Mouse (Mus musculus): ENCODE measurements at regions not wholly inside any gene's neighbourhood (a gene's known extent, or its start where the extent isn't known, plus 50 kb on each side); places are given as distances from the start of the nearest gene placed in this dataset.
A peak's percentile ranks its signal among the peaks of the same experiment; 100 is the strongest.

DNA sequence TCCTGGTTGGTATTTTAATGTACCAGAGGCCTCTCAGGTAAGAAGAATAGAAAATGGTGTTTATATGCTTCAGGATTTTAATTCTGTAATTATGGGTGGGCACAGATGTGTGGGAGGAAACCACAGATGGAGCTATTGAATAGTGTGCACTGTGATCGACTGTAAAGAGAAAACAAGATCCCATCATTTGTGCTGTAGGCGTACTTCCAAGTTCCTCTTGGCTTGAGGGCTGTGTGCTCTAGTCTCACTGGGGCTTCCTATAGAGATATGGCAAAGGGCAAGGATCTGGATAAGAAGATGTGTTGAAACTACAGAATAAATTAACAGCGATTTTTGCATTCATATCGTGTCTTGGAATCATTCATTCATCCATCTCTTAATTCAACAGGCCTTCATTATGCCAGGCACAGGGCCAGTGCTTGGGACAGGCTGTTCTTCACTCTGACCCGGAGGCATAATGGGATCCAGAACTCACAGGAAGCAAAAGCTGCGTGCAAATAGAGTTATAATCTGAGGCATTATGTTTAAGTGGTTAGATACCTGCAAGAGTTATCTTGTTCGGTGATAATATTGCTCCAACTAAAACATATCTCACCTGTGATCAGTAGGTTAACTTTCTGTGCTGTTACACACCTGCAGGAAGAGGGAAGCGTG lies 336.7 kb downstream of the Hs3st3b1 start:
- no peak for DNase-seq (ENCODE audit: low spot score)

DNA sequence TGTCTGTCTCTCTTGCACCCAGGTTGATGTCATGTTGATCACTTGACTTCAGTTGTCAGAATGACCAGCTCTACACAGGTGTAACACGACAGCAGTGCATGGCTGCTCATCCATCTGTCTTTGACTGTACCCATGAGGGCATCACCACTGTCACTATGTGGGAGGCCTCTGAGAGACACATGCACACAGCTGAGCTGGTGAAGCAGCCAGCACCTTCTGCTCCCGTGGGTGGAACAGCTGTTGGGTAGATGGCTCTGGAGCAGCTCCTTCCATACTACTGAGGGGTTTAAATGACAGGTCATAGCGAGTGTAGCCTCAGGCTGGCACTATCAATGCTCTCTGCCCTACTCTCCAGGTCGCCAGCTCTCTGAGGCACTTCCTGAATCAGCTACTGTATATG lies 301.9 kb downstream of the Hs3st3b1 start:
- DNase-seq (ENCODE audit: low spot score): no peak

DNA sequence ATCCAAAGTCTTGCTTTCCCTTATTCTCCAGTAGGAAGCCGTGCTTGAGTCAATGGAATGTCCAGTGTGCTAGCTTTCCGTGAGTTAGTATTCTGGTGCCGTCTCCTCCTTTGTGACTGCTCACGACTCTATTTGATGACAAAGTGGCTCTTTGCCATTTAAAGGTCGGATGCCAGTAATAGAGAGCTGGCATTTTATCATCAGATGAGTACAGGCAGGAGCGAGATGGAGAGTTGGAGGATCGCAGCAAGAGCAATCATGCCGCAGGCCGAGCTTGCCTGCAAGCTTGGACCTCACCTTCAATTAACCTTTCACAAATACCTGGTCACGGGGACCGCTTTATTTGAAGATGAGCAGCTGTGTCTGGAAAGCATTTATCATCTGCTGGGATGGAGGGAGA lies 291.8 kb downstream of the Hs3st3b1 start:
- no peak for DNase-seq (ENCODE audit: low spot score)

DNA sequence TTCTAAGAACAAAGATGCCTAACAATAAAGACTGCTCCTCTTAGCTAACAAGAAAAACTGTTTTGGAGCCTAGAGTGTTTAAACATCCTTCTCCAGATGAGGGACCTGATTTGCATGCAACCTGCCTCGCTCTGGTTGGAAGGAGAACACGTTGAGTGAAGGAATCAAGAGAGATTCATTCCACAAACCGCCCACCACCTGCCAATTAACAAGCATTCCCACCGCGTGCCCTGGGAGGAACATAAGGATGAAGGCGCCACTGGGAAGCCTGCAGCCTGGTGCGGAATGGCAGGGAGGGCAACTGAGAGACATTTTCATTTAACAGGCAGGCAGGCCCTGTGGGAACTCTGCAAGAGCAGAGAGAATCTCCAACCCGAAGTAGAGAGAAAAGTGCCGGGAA lies 265.0 kb downstream of the Hs3st3b1 start:
- DNase-seq (ENCODE audit: low spot score): no peak

DNA sequence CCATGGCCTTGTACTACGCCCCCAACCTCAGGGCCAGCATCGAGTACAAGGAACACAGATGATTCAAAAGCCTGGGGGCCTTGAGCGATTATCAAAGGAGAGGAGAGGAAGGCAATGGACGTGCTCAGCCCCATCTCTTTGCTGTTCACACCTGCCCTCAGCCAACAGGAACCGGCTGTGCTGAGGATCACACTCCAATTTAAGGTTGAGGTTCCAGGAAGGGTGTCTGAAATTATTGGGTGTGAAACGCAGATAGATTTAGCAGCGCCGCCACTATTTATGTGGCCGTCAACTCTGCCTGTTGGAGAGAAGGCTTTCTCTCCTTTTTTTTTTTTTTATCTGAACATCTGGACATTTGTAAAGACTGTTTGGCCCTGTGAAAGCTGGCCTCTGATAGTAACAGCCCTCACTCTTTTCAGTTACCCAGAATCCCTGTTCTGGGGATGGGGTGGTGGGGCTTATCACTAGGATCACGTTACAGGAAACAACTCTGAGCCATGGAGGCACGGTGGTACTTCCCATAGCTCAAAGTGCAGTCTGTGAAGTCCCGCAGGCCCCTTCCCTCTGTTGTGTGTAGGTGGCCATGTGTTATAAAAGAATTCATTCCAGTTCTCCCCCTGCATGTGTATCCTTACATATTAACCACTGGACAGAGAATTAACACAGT lies 256.7 kb downstream of the Hs3st3b1 start:
- no peak for DNase-seq (ENCODE audit: low spot score)

DNA sequence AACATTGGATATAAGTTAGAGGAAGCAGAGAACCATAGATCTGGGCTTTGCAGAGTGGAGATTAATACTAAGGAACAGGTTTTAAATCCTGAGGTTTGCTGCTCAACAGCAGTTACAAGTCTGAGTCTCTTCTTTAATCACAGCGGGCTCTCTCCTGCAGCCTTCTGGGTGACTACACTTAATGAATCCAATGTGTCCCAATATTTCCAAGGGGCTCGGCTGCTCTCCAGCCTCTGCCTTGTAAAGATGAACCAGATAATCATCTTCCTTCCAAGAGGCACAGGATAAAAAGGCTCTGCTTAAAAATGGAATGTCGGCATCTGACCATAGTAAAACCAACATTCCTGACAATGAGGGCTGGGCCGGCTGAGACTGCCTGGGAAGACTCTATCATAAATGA lies 251.6 kb downstream of the Hs3st3b1 start:
- DNase-seq (ENCODE audit: low spot score): no peak

DNA sequence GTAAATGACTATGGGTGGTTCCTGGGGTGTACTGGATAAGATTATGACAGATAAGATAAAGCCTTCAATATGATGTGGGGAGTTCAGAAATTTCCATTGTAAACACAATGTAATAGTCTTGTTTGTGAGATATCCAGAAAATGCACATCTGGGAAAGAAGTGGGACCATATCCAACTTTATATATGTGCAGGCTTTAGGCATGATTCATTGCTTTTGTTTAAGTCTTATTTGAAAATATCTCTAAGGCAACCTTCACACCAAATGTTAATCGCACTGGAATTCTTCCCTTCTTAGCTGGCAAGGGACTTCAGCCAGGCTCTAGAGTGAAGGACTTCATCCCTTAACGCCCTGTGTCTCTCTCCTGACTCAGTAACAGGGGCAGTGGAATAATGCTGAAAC lies 250.3 kb downstream of the Hs3st3b1 start:
- no peak for DNase-seq (ENCODE audit: low spot score)

DNA sequence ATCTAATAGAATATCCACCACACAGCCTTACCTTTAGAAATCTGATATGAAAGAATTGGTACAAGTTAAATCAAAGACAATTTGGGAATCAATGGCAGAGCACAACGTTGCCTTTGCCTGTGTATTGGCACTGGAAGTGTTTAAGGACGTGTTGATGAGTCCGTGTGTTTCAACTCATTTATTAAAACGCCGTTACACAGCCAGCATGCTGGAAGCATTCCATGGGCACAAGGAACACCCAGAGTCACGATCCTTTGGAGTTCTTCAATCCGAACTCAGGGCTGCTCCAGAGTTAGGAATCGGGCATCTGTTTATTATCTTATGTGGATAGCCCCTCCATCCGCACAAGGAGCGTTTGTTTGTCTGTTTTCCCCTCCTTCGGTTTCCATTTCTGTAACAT lies 244.2 kb downstream of the Hs3st3b1 start:
- no peak for DNase-seq (ENCODE audit: low spot score)

DNA sequence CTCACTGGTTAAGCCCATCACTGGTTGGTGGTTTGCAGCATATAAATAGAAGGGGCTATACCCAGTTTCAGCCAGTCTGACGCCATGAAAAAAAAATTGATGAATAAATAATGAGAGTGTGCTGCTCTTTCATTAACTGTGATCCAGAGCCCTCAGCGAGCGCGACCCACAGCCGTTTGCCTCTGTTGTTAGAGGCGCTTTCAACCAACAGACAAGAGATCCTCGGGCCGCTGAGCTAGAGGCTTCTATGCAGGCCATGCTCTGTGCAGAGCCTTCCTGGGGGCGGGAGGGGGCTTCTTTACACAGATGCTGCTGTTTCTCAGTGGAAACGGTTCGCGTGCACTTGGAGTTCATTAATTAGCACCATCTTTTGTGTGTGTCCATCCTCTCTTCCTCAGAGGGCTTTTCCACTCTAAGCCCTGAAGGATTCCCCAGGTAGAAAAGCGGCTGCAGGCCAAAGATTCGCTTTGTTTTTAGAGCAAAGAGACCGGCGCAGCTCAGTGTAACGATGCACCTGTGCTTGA lies 243.6 kb downstream of the Hs3st3b1 start:
- DNase-seq (ENCODE audit: low spot score): peak; percentile 30

DNA sequence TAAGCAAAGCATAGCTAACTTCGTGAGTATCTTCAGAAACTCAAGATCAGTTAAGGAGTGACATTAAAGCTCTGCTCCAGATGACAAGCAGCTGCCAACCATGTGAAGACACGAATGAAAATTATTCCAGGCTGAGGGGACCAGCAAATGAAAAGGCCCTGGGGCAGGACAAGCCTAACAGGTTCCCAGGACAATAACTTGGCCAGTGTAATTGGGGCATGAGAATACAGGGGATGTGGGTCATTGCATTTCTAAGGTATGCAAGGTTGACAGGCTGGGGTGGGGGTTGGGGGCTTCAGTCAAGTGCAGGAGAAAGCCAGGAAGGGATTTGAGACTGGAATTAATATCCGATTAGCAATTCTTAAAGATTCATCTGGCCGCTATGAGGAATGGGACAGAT lies 242.6 kb downstream of the Hs3st3b1 start:
- DNase-seq (ENCODE audit: low spot score): no peak

DNA sequence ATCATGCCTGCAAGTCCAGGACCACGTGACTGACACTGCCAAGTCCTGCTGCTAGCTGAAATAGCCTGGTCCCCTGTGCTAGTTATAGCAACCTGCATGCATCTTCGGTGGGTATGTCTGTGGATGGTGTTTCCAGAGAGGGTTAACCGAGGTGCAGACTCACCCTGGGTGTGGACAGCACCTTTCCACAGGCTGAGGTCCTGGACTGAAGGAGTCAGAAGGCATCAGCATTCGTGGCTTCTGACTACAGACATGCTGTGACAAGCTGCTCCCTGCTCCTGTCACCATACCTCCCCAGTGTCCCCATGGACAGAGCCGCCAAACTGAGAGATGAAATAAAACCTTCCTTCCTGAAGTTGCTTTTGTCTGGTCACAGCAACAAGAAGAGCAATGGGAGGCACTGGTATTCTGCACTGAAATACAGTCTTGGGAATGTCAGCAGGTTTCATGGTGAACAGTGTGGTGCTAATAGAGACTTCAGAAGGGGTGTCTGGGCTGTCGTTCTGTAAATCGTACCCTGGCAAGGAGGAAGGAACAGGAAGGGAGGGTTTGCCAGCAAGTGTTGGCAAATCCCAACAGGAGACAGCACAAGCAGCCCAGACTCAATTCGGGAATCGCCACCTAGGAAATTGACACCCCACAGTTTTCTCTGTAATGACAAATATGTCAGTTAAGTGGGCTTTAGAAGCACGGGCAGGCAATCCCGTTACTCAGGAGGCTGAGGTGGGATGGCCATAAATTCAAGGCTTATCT lies 237.7 kb downstream of the Hs3st3b1 start:
- no peak for DNase-seq (ENCODE audit: low spot score)

DNA sequence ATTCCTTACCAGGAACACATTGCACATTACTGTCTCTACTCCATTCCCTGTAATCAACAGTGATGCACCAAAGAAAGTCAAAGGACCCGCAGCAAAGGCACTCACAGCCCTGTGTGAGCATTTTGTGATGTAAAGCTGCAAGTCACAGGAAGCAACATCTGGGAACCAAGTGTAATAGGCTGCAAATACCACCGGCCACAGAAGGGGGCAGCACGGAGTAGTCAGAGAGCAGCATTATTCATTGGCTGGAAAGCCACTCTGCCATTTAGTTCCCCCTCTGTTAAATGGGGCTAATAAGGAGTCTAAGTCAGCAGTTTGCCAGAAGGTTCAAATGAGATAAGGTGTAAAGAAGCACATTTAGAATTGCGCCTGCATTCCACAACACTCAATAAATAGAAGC lies 231.0 kb downstream of the Hs3st3b1 start:
- DNase-seq (ENCODE audit: low spot score): peak; percentile 70

DNA sequence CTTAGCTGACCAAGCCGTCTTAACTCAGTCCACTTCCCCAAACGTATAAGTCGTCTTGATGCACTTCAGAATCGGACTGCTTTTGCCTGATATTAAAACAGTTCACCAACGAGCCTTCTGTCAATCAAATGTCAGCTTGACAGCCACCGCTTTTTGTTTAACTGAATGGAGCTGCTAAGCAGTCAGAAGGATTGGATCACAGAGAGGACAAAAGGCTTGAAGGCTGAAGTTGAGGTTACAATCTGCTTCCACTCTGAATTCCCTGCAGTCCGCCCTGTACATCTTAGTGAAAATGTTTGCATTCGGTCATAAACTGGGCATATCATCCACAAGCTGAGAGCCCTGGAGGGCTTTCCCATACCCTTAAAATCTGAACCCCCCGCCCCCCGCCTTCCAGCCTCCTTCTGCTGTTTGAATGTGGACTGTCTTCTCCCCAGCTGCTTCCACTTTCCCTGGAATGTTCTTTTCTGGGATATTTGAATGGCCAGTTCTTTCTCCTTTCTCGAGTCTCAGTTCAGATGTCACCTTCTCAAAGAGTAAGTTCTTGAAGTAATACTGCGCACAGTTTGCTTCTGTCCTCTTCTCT lies 217.0 kb downstream of the Hs3st3b1 start:
- peak; percentile 42 for DNase-seq (ENCODE audit: low spot score)

DNA sequence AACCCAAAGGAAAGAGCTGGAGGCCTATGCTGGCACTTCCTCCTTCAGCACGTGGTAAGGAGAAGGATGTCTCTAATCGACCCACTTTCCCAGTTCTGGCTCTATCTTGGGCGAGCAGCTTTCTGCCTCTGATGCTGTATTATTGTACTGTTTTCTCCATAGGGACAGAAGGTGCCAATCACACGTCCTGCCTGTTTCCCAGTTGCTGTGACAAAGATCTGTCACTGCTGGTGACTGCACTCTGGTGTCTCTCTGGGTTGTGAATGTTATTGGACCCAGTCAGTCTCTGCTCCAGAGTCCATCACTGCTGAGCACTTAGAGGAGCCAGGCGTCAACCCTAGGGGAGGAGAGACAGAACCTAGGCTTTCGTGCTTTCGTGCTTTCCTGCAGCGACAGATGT lies 216.0 kb downstream of the Hs3st3b1 start:
- DNase-seq (ENCODE audit: low spot score): no peak

DNA sequence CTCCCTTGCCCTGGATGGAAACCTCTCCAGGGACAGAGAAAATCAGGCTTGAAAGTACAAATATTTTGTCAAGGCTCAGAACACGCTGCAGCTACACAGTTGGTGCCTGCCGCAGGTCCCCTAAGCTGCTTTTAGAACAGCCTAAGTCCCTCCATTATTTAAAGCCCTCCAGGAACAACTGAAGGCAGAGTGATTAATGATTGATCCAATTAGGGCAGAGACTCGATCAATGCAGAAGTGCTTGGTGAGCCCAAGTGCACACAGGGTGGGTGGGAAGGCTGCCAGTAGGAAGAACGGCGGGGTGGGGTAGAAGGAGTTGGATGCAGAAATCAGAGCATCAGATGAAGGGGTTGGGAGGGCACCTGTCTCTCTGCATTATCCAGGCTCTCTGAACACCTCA lies 215.0 kb downstream of the Hs3st3b1 start:
- DNase-seq (ENCODE audit: low spot score): peak; percentile 36

DNA sequence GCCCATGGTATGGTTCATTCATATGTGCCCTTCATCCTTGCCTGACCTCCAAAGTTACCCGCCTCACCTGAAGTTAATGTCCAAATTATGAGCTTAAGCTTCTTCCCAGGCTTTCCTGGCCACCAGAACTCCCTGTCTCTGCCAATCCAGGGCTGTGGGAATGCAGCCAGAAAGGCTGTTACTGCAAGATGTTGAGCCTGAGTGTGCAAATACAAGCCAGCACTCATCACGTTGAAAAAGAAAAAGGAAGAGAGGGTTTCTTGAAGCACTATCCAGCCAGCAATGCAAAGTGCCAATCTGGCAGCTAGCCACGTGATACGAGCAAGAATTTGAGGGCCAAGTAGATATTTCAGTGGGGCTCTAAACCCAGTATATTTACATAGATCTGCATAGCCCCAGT lies 213.7 kb downstream of the Hs3st3b1 start:
- no peak for DNase-seq (ENCODE audit: low spot score)

DNA sequence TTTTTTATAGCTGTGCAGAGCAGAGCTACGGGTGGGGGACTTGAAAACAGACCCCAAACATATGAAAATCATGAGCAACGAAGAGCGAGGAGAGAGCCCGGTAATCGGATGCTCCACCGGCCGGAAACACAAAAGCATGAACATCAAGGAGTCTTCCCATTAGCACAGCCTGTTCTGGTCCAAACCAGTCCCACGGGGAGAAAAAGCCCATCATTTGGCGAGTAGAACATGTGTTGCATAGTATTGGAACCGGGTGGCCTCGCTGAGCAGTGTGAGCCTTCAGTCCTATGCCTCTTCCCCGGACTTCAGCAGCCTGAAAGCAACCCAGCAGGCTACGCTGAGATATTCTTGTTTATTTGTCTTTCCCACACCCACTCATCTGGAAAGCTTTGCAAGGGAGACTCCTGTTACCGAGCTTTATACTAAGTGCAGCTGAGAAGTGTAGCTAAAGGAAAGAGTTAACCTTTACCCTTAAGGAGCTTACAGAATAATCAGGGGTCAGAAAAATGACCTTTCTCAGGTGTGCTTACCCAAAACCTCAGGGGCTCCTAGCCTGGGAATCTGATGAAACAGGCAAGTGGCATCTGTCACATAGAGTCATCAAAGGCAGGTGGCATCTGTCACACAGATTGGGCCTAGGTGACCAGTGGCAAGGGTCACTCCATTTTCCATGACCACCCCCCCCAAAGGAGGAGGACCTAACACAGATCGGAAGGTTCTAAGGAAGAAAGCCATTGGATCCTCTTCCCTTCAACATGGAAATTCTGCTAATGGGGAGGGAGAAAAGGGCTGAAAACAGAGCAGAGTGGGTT lies 209.8 kb downstream of the Hs3st3b1 start:
- peak; percentile 45 for DNase-seq (ENCODE audit: low spot score)

DNA sequence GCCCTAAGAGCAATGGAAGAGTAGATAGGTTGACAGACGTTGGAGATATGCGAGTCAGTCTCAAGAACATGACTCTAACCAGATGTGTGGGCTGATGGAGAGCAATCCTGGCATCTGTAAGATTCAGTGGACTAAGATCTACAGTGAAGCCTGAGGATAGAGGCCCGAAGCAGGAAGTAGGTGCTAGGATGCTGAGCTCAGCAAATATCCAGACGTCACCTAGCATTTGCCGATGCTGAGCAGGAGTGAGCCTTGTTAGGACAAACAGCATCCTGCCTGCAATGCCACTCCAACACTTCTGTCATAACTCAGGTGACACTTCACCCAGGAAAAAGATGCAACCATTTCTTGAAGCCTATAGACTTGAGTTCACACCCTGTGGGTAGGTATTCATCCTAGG lies 199.8 kb downstream of the Hs3st3b1 start:
- no peak for DNase-seq (ENCODE audit: low spot score)

DNA sequence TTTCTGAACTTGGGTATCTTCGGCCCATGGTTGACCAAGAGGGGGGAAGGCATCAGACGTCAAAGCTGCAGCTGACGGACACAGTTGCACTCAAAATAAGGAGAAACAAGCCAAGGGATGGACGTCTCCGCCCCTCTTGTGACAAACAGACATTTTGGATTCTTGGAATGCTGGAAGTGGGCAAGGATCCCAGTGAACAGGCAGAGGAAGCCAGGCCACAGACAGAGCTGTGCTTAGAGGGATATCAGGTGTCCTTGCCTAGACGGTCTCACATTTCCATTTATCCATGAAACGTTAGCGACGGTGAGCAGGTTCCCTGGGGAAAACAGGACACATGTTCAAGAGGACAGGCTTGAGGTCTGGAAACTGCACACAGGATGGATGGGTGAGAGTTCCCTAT lies 191.2 kb downstream of the Hs3st3b1 start:
- peak; percentile 27 for DNase-seq (ENCODE audit: low spot score)

DNA sequence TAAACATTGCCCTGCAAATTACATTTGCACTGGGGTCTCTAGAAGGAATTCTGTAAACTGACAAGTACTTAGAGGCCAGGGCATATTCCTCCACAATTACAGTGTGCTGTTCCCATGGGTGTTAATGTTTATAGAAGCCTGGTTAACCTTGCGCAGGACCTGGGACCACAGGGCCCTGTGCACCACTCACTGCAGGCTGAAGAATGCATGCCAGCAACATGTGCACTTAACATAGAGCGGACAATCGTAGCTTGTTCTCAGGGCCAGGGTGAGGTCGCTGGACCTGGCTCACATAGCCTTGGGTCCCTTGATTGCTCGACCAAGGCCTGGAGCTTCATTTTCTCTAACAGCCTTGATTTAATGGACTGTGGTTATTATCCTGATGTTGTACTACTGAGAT lies 168.8 kb downstream of the Hs3st3b1 start:
- peak; percentile 10 for DNase-seq (ENCODE audit: low spot score)

DNA sequence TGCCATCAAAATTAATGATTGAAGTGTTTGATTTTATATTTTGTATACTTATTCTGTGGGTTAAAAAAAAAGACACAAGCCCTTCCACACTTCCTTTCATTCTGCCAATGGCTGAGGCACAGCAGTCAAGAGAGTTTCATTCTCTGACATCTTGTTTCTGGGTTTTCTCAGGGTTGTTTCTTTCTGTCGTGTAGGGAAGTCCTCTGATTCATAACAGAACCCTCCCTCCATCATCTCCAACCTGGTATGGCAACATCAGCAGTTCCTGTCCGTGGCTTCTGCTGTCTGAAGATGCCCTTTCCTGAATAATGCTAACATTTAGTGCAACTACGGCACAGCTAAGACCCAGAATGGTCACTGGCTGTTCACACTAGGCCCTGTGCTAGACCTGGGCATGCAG lies 167.3 kb downstream of the Hs3st3b1 start:
- no peak for DNase-seq (ENCODE audit: low spot score)

DNA sequence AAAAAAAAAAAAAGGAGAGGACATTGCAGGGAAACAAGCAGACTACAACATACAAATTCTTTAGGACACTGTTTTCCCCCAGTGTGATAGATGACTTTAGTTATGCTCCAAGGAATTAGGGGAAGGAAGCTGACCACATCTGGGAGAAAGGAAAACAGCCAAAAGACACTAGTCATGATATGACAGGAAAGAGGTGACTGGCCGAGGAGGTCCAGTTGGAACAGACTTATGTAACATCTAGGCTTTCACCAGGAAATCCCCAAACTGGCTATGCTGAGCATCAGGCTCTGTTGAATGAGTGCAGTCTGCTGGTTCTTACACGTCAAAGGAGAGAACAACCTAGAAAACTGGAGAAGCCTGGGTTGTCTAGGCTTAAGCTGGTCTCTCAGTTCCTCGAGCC lies 163.8 kb downstream of the Hs3st3b1 start:
- DNase-seq (ENCODE audit: low spot score): no peak

Measured in embryo, embryonic 10.5 days (tissue).